Mouse (Mus musculus): ENCODE measurements around the gene Tssk3. TPM values are rescaled to one million over a fixed set of nuclear protein-coding genes. Genes with fewer than 3 reads are reported as not detected.

Gene Tssk3
- total and polyA plus RNA-seq, 2 experiments from 2014 or later, result 0.24 to 0.98 TPM

GRCm38 (mm10) chr4:129508834-129509600 lies 18.2 kb upstream of the Tssk3 start:
- Histone ChIP-seq H3K4me2 (ENCODE audit: low read depth) (no peak overlapping the region), H3K4me1 (ENCODE audit: insufficient read depth) (no peaks in the 10 kb centered on the region), H3K27me3 (ENCODE audit: insufficient read depth, low read length) (no peaks in the 10 kb centered on the region), H3K27ac (ENCODE audit: low read depth, low read length) (no peak overlapping the region), H3K36me3 (ENCODE audit: insufficient read depth) (no peaks in the 10 kb centered on the region), H3K4me3 (ENCODE audit: low read depth, low read length) (no peak overlapping the region), H3K9ac (no peak overlapping the region), H3K9me3 (ENCODE audit: low read length) (no peaks in the 10 kb centered on the region)
- DNase-seq (no peak), ATAC-seq (no peak)
- WGBS, result 57% methylated on average over 15 of the region's 15 CpGs
- no peak for TF ChIP-seq CTCF (IDR thresholded peaks at IDR 0.05; ENCODE audit: low read depth)

DNA sequence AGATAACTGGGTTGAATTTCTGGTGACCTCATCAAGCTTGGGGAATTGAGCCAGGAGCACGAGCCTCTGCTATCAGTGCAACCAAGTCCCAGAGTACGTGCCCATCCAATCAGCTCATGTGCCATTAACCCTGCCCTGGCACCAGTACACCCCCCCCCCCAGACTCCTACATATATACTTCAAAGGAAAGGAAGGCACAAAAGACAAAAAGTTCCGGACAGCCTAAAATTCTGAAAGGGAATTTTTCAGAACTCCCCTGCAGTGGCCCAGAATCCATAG lies 17.4 kb upstream of the Tssk3 start:
- WGBS, result 67% methylated on average over 3 of the region's 3 CpGs
- TF ChIP-seq CTCF (IDR thresholded peaks at IDR 0.05; ENCODE audit: low read depth), result no peak
- no peaks in the 10 kb centered on the region for H3K36me3 ChIP-seq (ENCODE audit: insufficient read depth)
- no peak overlapping the region for H3K9ac ChIP-seq
- no peak overlapping the region for H3K4me3 ChIP-seq (ENCODE audit: low read depth, low read length)
- H3K4me2 ChIP-seq (ENCODE audit: low read depth), result no peak overlapping the region
- no peaks in the 10 kb centered on the region for H3K4me1 ChIP-seq (ENCODE audit: insufficient read depth)
- DNase-seq, result no peak
- no peaks in the 10 kb centered on the region for H3K9me3 ChIP-seq (ENCODE audit: low read length)
- H3K27ac ChIP-seq (ENCODE audit: low read depth, low read length), result no peak overlapping the region
- no peak for ATAC-seq
- no peaks in the 10 kb centered on the region for H3K27me3 ChIP-seq (ENCODE audit: insufficient read depth, low read length)

DNA sequence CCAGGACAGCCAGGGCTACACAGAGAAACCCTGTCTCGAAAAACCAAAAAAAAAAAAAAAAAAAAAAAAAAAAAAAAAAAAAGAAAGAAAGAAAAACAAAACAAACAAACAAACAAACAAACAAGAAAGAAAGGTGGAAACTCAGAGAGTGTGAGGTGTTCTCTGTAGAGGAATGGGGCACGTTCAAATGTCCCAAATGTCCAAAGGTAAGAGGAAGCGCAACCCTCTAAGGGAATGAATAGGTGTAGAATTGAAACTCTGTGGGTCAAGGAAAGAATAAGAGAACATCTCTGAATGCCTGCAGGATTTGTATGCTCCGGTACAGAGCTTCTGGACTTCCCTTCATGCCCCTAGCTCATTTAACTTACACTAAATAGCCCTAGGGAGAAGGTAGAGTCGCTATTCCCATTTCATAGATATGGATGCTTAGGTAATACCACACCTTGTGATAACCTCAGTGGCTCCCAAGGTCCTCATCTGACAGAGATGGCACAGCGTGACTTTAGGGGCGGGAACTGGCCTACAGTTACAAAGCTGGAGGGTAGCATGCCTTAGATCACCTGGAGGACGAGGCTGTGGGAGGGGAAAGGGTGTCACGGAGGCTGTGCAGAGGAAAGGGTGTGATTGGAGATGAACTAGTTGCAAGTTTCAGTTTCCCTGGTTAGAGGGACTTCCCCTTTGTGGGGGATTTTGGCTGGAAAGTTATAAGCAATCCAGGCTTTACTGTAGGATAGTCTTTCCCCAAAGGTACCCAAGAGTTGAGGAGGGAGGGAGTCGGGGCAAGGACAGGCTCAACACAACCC lies 16.8 kb upstream of the Tssk3 start:
- H3K4me1 ChIP-seq (ENCODE audit: insufficient read depth), result no peaks in the 10 kb centered on the region
- DNase-seq (no peak), ATAC-seq (no peak)
- H3K9ac ChIP-seq, result no peak overlapping the region
- TF ChIP-seq CTCF (IDR thresholded peaks at IDR 0.05; ENCODE audit: low read depth), result no peak
- no peaks in the 10 kb centered on the region for H3K27me3 ChIP-seq (ENCODE audit: insufficient read depth, low read length)
- H3K4me3 ChIP-seq (ENCODE audit: low read depth, low read length), result no peak overlapping the region
- 68% methylated on average over 9 of the region's 10 CpGs for WGBS
- no peak overlapping the region for H3K4me2 ChIP-seq (ENCODE audit: low read depth)
- no peak overlapping the region for H3K27ac ChIP-seq (ENCODE audit: low read depth, low read length)
- H3K36me3 ChIP-seq (ENCODE audit: insufficient read depth), result no peaks in the 10 kb centered on the region
- H3K9me3 ChIP-seq (ENCODE audit: low read length), result no peaks in the 10 kb centered on the region

GRCm38 (mm10) chr4:129505511-129505910 lies 14.7 kb upstream of the Tssk3 start:
- H3K27ac ChIP-seq (ENCODE audit: low read depth, low read length), result no peak overlapping the region
- no peaks in the 10 kb centered on the region for H3K27me3 ChIP-seq (ENCODE audit: insufficient read depth, low read length)
- 88% methylated on average over 3 of the region's 3 CpGs for WGBS
- TF ChIP-seq CTCF (IDR thresholded peaks at IDR 0.05; ENCODE audit: low read depth), result no peak
- H3K4me3 ChIP-seq (ENCODE audit: low read depth, low read length), result no peak overlapping the region
- H3K4me2 ChIP-seq (ENCODE audit: low read depth), result no peak overlapping the region
- no peaks in the 10 kb centered on the region for H3K9me3 ChIP-seq (ENCODE audit: low read length)
- no peaks in the 10 kb centered on the region for H3K36me3 ChIP-seq (ENCODE audit: insufficient read depth)
- H3K4me1 ChIP-seq (ENCODE audit: insufficient read depth), result no peaks in the 10 kb centered on the region
- H3K9ac ChIP-seq, result no peak overlapping the region
- no peak for DNase-seq
- no peak for ATAC-seq

- no peak overlapping the region for H3K4me2 ChIP-seq (ENCODE audit: low read depth)
- ATAC-seq (no peak), DNase-seq (no peak)
- H3K9me3 ChIP-seq (ENCODE audit: low read length), result no peaks in the 10 kb centered on the region
- no peak overlapping the region for H3K9ac ChIP-seq
- no peak overlapping the region for H3K4me3 ChIP-seq (ENCODE audit: low read depth, low read length)
- no peak overlapping the region for H3K27ac ChIP-seq (ENCODE audit: low read depth, low read length)
- 84% methylated on average over 11 of the region's 11 CpGs for WGBS
- no peaks in the 10 kb centered on the region for H3K4me1 ChIP-seq (ENCODE audit: insufficient read depth)
- no peak for TF ChIP-seq CTCF (IDR thresholded peaks at IDR 0.05; ENCODE audit: low read depth)
- H3K27me3 ChIP-seq (ENCODE audit: insufficient read depth, low read length), result no peaks in the 10 kb centered on the region
- no peaks in the 10 kb centered on the region for H3K36me3 ChIP-seq (ENCODE audit: insufficient read depth)
Measured at GRCm38 (mm10) chr4:129502901-129503444, 12.2 kb upstream of the Tssk3 start.

- no peaks in the 10 kb centered on the region for H3K4me1 ChIP-seq (ENCODE audit: insufficient read depth)
- H3K27ac ChIP-seq (ENCODE audit: low read depth, low read length), result no peak overlapping the region
- DNase-seq (no peak), ATAC-seq (no peak)
- H3K4me2 ChIP-seq (ENCODE audit: low read depth), result no peak overlapping the region
- no peaks in the 10 kb centered on the region for H3K36me3 ChIP-seq (ENCODE audit: insufficient read depth)
- no peak overlapping the region for H3K9ac ChIP-seq
- H3K4me3 ChIP-seq (ENCODE audit: low read depth, low read length), result no peak overlapping the region
- no peaks in the 10 kb centered on the region for H3K9me3 ChIP-seq (ENCODE audit: low read length)
- H3K27me3 ChIP-seq (ENCODE audit: insufficient read depth, low read length), result no peaks in the 10 kb centered on the region
- 80% methylated on average over 9 of the region's 9 CpGs for WGBS
- TF ChIP-seq CTCF (IDR thresholded peaks at IDR 0.05; ENCODE audit: low read depth), result no peak
Measured at GRCm38 (mm10) chr4:129502327-129502888, 11.6 kb upstream of the Tssk3 start.
